Mouse (Mus musculus) kidney, embryonic 16.5 days (tissue): ENCODE data around the gene Gramd1a. TPM values are rescaled to one million over a fixed set of nuclear protein-coding genes. Genes with fewer than 3 reads are reported as not detected.
A peak's percentile ranks its signal among the peaks of the same experiment; 100 is the strongest.

Experiments used
- ATAC-seq: fragments of 200-750 bp; cut with Nextera tagmentation; 2 replicates; pipeline ENCODE4 v1.8.0; 2017; ENCODE audit warnings: moderate TSS enrichment; ENCODE audit not compliant: low FRiP score, low TSS enrichment
- H3K27ac ChIP-seq: fragments of 300-500 bp; sonication (generic); 2 replicates; pipeline ENCODE4 v1.5.1; 2014; ENCODE audit warnings: low read length
- H3K27me3 ChIP-seq: fragments of 300-500 bp; sonication (generic); 2 replicates; pipeline ENCODE4 v1.6.1; 2014; ENCODE audit warnings: low read length, control low read depth, mixed read lengths; ENCODE audit not compliant: insufficient read depth
- H3K36me3 ChIP-seq: fragments of 300-500 bp; sonication (generic); 2 replicates; pipeline ENCODE4 v1.6.1; 2014; ENCODE audit warnings: low read length, control low read depth, mixed read lengths; ENCODE audit not compliant: insufficient read depth
- H3K4me1 ChIP-seq: fragments of 300-500 bp; sonication (generic); 2 replicates; pipeline ENCODE4 v1.6.1; 2014; ENCODE audit warnings: low read length, control low read depth, mixed read lengths; ENCODE audit not compliant: insufficient read depth
- H3K4me2 ChIP-seq: fragments of 300-500 bp; sonication (generic); replicated peaks from 2 replicates; pipeline ENCODE4 v1.6.1; 2014; ENCODE audit warnings: low read depth, low read length
- H3K4me3 ChIP-seq: fragments of 300-500 bp; sonication (generic); 2 replicates; pipeline ENCODE4 v1.5.1; 2014; ENCODE audit warnings: mild to moderate bottlenecking, low read length
- H3K9ac ChIP-seq: fragments of 300-500 bp; sonication (generic); replicated peaks from 2 replicates; pipeline ENCODE4 v1.6.1; 2014; ENCODE audit warnings: low read length
- H3K9me3 ChIP-seq: fragments of 300-500 bp; sonication (generic); 2 replicates; pipeline ENCODE4 v1.6.1; 2016; ENCODE audit warnings: low read length, control low read depth
- WGBS: fragments of 180-500 bp; shearing (Covaris S2); extraction: QIAGEN DNeasy Blood & Tissue Kit; methylation state at CpG from one replicate; pipeline ENCODE4 v1.1.7; 2014; 5-methylcytosine and 5-hydroxymethylcytosine counted together
- polyA plus RNA-seq: library from polyadenylated mRNA; unstranded; fragments of >200 nt; fragmentation: Nextera tagmentation; extraction: Ambion mirVana; gene quantifications from 2 replicates; pipeline ENCODE4 v1.2.1, GENCODE M21; 2015

Gene Gramd1a
- polyA plus RNA-seq, 1 experiment from 2014 or later = 73.3 TPM

DNA sequence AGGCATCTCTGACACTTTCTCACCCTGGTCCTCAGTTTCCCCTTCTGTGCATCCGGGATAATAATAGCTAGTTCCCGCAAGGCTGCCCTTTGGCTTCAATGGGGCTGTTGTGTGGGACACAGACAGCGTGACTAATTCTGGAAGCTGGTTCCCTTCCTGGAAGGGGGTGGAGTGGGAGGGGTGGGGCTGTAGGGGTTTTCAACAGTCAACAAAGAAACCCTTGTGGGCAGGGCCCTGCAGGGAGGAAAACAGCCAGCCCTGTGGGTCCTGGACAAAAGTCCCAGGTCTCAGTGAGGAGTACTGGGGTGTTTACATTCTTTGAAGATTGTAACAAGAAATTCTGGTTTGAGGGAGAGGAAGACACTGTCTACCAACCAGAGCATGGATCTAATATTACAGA, 70.5 kb downstream of the Gramd1a start:
- no peaks in the 10 kb centered on the region for H3K36me3 ChIP-seq
- no peak for ATAC-seq
- no peak overlapping the region for H3K4me3 ChIP-seq
- H3K4me2 ChIP-seq = no peak overlapping the region
- 35% methylated on average over 3 of the region's 3 CpGs for WGBS
- H3K27me3 ChIP-seq = no peaks in the 10 kb centered on the region
- H3K9ac ChIP-seq = no peak overlapping the region
- peak overlapping the region; percentile 29; the same call in 1 of the 2 replicates for H3K27ac ChIP-seq
- H3K4me1 ChIP-seq = 0 out of 2 replicates have a peak, but pooled peaks cover 13% of the 10 kb centered on the region
- peaks cover 3% of the 10 kb centered on the region; the same call in 1 of the 2 replicates for H3K9me3 ChIP-seq

DNA sequence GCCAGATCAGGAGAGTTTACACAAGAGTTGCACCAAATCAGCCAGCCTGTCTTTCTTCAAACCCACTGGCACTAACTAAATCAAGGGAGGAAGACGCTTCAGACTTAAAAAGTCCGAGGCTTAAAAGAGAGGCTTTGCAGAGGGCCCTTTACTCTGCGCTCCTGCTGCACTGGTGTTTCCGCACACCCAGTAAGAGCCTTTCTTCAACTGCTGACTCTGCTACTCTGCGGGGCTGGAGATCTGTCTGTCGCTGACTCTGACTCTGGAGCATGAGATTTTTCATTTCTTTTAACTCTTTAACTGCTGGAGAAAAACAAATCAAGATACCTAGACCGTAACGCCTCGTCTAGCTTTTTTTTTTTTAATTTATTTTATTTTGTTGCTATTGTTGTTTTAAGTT, 71.6 kb downstream of the Gramd1a start:
- ATAC-seq = no peak
- Histone ChIP-seq H3K9ac (no peak overlapping the region), H3K27me3 (no peaks in the 10 kb centered on the region), H3K4me3 (no peak overlapping the region), H3K4me2 (no peak overlapping the region), H3K4me1 (0 out of 2 replicates have a peak, but pooled peaks cover 13% of the 10 kb centered on the region), H3K36me3 (no peaks in the 10 kb centered on the region), H3K9me3 (peaks cover 3% of the 10 kb centered on the region; the same call in 1 of the 2 replicates), H3K27ac (peak overlapping the region; percentile 39; the same call in 1 of the 2 replicates)
- WGBS = 53% methylated on average over 9 of the region's 9 CpGs

DNA sequence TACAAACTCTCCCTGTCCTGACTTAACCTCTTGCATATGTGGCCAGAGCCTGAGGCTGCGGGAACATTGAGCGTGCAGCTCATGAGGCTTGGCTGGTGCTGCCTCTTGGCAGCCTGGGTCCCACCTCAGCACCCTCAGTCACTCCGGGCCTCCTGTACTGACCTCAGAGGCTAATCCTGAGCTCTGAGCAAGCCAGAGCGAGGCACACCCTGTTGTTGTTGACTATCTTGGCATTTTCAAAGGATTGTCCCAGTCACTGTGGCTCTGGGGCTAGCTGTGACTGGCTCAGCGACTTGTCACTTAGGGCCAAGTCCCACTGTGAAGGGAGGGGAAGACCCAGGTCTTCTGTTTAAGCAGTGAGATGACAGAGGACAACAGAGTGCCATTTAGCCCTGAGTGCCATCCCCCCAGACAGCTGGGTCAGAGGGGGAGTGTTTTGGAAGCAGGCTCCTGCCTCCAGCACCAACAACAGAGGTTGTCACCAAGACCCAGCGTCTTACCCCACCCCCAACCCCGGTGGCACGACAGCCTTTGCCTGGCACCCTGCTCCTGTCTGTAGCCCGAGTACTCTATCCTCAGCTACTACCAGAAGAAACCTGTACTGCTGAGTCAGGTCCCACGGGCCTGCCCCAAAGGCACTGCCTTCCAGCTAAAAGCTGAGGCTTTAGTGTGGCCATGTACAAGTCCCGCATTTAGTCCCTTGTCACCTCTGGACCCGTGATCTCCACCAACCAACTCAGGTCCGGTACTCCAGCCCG, 72.7 kb downstream of the Gramd1a start:
- WGBS = 70% methylated on average over 14 of the region's 14 CpGs
- 0 out of 2 replicates have a peak overlapping the region, but pooled peaks have one; percentile 7 for H3K9ac ChIP-seq
- peaks cover 3% of the 10 kb centered on the region; the same call in 1 of the 2 replicates for H3K9me3 ChIP-seq
- H3K4me1 ChIP-seq = 0 out of 2 replicates have a peak, but pooled peaks cover 13% of the 10 kb centered on the region
- H3K27me3 ChIP-seq = no peaks in the 10 kb centered on the region
- no peaks in the 10 kb centered on the region for H3K36me3 ChIP-seq
- ATAC-seq = no peak
- H3K27ac ChIP-seq = no peak overlapping the region
- H3K4me2 ChIP-seq = no peak overlapping the region
- H3K4me3 ChIP-seq = no peak overlapping the region

DNA sequence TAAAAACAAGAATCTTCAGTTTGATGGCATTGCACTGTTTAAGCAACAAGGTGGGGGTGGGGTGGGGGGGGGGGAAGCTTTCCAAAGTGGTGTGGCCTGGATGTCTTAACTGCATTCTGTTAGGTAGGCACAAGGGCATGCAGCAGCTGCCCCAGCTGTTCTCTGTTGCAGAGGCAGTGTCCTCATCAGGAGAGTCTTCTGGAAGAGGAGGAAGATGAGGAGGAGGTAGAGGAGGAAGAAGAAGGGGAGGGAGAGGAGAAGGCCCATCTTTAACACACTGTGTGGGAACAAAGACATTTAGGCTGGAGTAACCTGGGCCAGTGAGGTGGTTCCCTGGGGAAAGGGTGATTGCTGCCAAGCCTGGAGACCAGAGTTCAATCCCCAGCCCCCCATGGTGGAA, 73.6 kb downstream of the Gramd1a start:
- no peak overlapping the region for H3K9ac ChIP-seq
- H3K4me3 ChIP-seq = no peak overlapping the region
- ATAC-seq = no peak
- no peak overlapping the region for H3K27ac ChIP-seq
- H3K4me1 ChIP-seq = 0 out of 2 replicates have a peak, but pooled peaks cover 13% of the 10 kb centered on the region
- peaks cover 3% of the 10 kb centered on the region; the same call in 1 of the 2 replicates for H3K9me3 ChIP-seq
- no peaks in the 10 kb centered on the region for H3K36me3 ChIP-seq
- H3K4me2 ChIP-seq = no peak overlapping the region
- H3K27me3 ChIP-seq = no peaks in the 10 kb centered on the region

GRCm38 (mm10) chr7:31081106-31081505, 74.6 kb downstream of the Gramd1a start:
- Histone ChIP-seq H3K27ac (no peak overlapping the region), H3K36me3 (no peaks in the 10 kb centered on the region), H3K4me3 (no peak overlapping the region), H3K9me3 (peaks cover 3% of the 10 kb centered on the region; the same call in 1 of the 2 replicates), H3K4me1 (0 out of 2 replicates have a peak, but pooled peaks cover 13% of the 10 kb centered on the region), H3K27me3 (no peaks in the 10 kb centered on the region), H3K4me2 (no peak overlapping the region), H3K9ac (no peak overlapping the region)
- no peak for ATAC-seq
- WGBS = 28% methylated on average over 1 of the region's 1 CpGs

- no peaks in the 10 kb centered on the region for H3K36me3 ChIP-seq
- H3K9ac ChIP-seq = no peak overlapping the region
- H3K27ac ChIP-seq = no peak overlapping the region
- H3K27me3 ChIP-seq = no peaks in the 10 kb centered on the region
- peaks cover 3% of the 10 kb centered on the region; the same call in 1 of the 2 replicates for H3K9me3 ChIP-seq
- 0 out of 2 replicates have a peak, but pooled peaks cover 13% of the 10 kb centered on the region for H3K4me1 ChIP-seq
- ATAC-seq = no peak
- H3K4me3 ChIP-seq = no peak overlapping the region
- WGBS = 63% methylated on average over 3 of the region's 3 CpGs
- no peak overlapping the region for H3K4me2 ChIP-seq
These were observed 75.1 kb downstream of the Gramd1a start for GRCm38 (mm10) chr7:31080611-31081010.

Other genes with a start within 250 kb of the Gramd1a start
- gene Mag, start 241.0 kb downstream of the Gramd1a start, polyA plus RNA-seq = 0.59 and 0.74 TPM in 2 replicates
- gene Hamp2, start 231.2 kb downstream of the Gramd1a start, polyA plus RNA-seq = not detected in 2 replicates
- not detected in 2 replicates for gene Hamp, start 211.9 kb downstream of the Gramd1a start, polyA plus RNA-seq
- 19.8 and 25.3 TPM in 2 replicates for gene Usf2, start 199.1 kb downstream of the Gramd1a start, polyA plus RNA-seq
- 72.5 and 73.5 TPM in 2 replicates for gene Lsr, start 182.4 kb downstream of the Gramd1a start, polyA plus RNA-seq
- gene Fam187b, start 182.1 kb downstream of the Gramd1a start, polyA plus RNA-seq = 8.0 and 9.0 TPM in 2 replicates
- 32.6 and 34.0 TPM in 2 replicates for gene Fxyd5, start 113.4 kb downstream of the Gramd1a start, polyA plus RNA-seq
- 11.1 and 11.4 TPM in 2 replicates for gene Fxyd7, start 104.4 kb downstream of the Gramd1a start, polyA plus RNA-seq
- gene Fxyd1, start 98.7 kb downstream of the Gramd1a start, polyA plus RNA-seq = 45.7 and 48.3 TPM in 2 replicates
- gene Lgi4, start 96.6 kb downstream of the Gramd1a start, polyA plus RNA-seq = 0.32 and 0.33 TPM in 2 replicates
- gene Fxyd3, start 79.2 kb downstream of the Gramd1a start, polyA plus RNA-seq = 15.0 and 19.0 TPM in 2 replicates
- 72.9 and 77.0 TPM in 2 replicates for gene Hpn, start 40.6 kb downstream of the Gramd1a start, polyA plus RNA-seq
- 1.4 and 1.8 TPM in 2 replicates for gene Scn1b, start 28.9 kb downstream of the Gramd1a start, polyA plus RNA-seq
- not detected in 2 replicates for gene Scgb2b2, start 134.6 kb upstream of the Gramd1a start, polyA plus RNA-seq
- gene Scgb1b2, start 135.9 kb upstream of the Gramd1a start, polyA plus RNA-seq = not detected in 2 replicates
- not detected in 2 replicates for gene Scgb2b3, start 206.2 kb upstream of the Gramd1a start, polyA plus RNA-seq
- not detected in 2 replicates for gene Scgb1b3, start 219.7 kb upstream of the Gramd1a start, polyA plus RNA-seq